Mouse (Mus musculus) heart, embryonic 11.5 days (tissue): ENCODE measurements around the gene Ust. TPM values are rescaled to one million over a fixed set of nuclear protein-coding genes. Genes with fewer than 3 reads are reported as not detected.

Experiments used
- ATAC-seq: fragments of 200-750 bp; cut with Nextera tagmentation; replicated peaks from 2 replicates; pipeline ENCODE4 v1.8.0; 2017; ENCODE audit warnings: moderate library complexity; ENCODE audit not compliant: insufficient number of reproducible peaks, low FRiP score, low TSS enrichment
- H3K27ac ChIP-seq: fragments of 300-500 bp; sonication (generic); 2 replicates; pipeline ENCODE4 v1.5.1; 2014; ENCODE audit warnings: mild to moderate bottlenecking, low read depth, low read length
- H3K27me3 ChIP-seq: fragments of 300-500 bp; sonication (generic); 2 replicates; pipeline ENCODE4 v1.6.1; 2014; ENCODE audit warnings: mild to moderate bottlenecking, low read length, mixed read lengths; ENCODE audit not compliant: control insufficient read depth, insufficient read depth
- H3K36me3 ChIP-seq: fragments of 300-500 bp; sonication (generic); 2 replicates; pipeline ENCODE4 v1.6.1; 2014; ENCODE audit warnings: mild to moderate bottlenecking, low read length, moderate library complexity, mixed read lengths; ENCODE audit not compliant: control insufficient read depth, insufficient read depth
- H3K4me1 ChIP-seq: fragments of 300-500 bp; sonication (generic); 2 replicates; pipeline ENCODE4 v1.6.1; 2014; ENCODE audit warnings: low read length; ENCODE audit not compliant: control insufficient read depth, insufficient read depth
- H3K4me2 ChIP-seq: fragments of 300-500 bp; sonication (generic); 2 replicates; pipeline ENCODE4 v1.6.1; 2014; ENCODE audit warnings: mild to moderate bottlenecking, moderate library complexity
- H3K4me3 ChIP-seq: fragments of 300-500 bp; sonication (generic); 2 replicates; pipeline ENCODE4 v1.5.1; 2014; ENCODE audit warnings: low read depth, low read length
- H3K9ac ChIP-seq: fragments of 300-500 bp; sonication (generic); 2 replicates; pipeline ENCODE4 v1.6.1; 2014; ENCODE audit warnings: mild to moderate bottlenecking, low read depth, low read length, moderate library complexity
- H3K9me3 ChIP-seq: fragments of 300-500 bp; sonication (generic); replicated peaks from 2 replicates; pipeline ENCODE4 v1.6.1; 2016; ENCODE audit warnings: low read length; ENCODE audit not compliant: control insufficient read depth
- WGBS: fragments of 180-500 bp; shearing (Covaris S2); extraction: QIAGEN DNeasy Blood & Tissue Kit; methylation state at CpG from one replicate; pipeline ENCODE4 v1.1.7; 2014; ENCODE audit not compliant: insufficient replicate concordance; 5-methylcytosine and 5-hydroxymethylcytosine counted together
- polyA plus RNA-seq: library from polyadenylated mRNA; unstranded; fragments of >200 nt; fragmentation: Nextera tagmentation; extraction: Ambion mirVana; gene quantifications from 2 replicates; pipeline ENCODE4 v1.2.1, GENCODE M21; 2014

Gene Ust
- polyA plus RNA-seq, 1 experiment from 2014 or later = 2.5 TPM

- Histone ChIP-seq H3K27ac (no peak overlapping the region), H3K36me3 (no peaks in the 10 kb centered on the region), H3K9ac (no peak overlapping the region), H3K4me2 (no peak overlapping the region), H3K4me3 (no peak overlapping the region), H3K27me3 (no peaks in the 10 kb centered on the region), H3K9me3 (no peaks in the 10 kb centered on the region), H3K4me1 (no peaks in the 10 kb centered on the region)
- 76% methylated on average over 2 of the region's 2 CpGs for WGBS
- no peak for ATAC-seq
Observed at GRCm38 (mm10) chr10:8342556-8342955, 176.1 kb downstream of the Ust start.

GRCm38 (mm10) chr10:8339645-8340428 is 178.8 kb downstream of the Ust start:
- H3K4me2 ChIP-seq = no peak overlapping the region
- no peak overlapping the region for H3K4me3 ChIP-seq
- no peaks in the 10 kb centered on the region for H3K9me3 ChIP-seq
- H3K4me1 ChIP-seq = no peaks in the 10 kb centered on the region
- no peaks in the 10 kb centered on the region for H3K27me3 ChIP-seq
- H3K27ac ChIP-seq = no peak overlapping the region
- no peak for ATAC-seq
- no peak overlapping the region for H3K9ac ChIP-seq
- no peaks in the 10 kb centered on the region for H3K36me3 ChIP-seq
- WGBS = 56% methylated on average over 12 of the region's 12 CpGs

GRCm38 (mm10) chr10:8336601-8337000 is 182.0 kb downstream of the Ust start:
- no peak overlapping the region for H3K9ac ChIP-seq
- no peaks in the 10 kb centered on the region for H3K9me3 ChIP-seq
- H3K27ac ChIP-seq = no peak overlapping the region
- no peak for ATAC-seq
- no peaks in the 10 kb centered on the region for H3K4me1 ChIP-seq
- WGBS = 74% methylated on average over 1 of the region's 1 CpGs
- no peak overlapping the region for H3K4me2 ChIP-seq
- H3K27me3 ChIP-seq = no peaks in the 10 kb centered on the region
- H3K36me3 ChIP-seq = no peaks in the 10 kb centered on the region
- no peak overlapping the region for H3K4me3 ChIP-seq

- ATAC-seq = no peak
- Histone ChIP-seq H3K27ac (no peak overlapping the region), H3K9ac (no peak overlapping the region), H3K36me3 (no peaks in the 10 kb centered on the region), H3K4me1 (no peaks in the 10 kb centered on the region), H3K4me2 (no peak overlapping the region), H3K27me3 (no peaks in the 10 kb centered on the region), H3K9me3 (no peaks in the 10 kb centered on the region), H3K4me3 (no peak overlapping the region)
- WGBS = 84% methylated on average over 5 of the region's 5 CpGs
Observed at GRCm38 (mm10) chr10:8330958-8331357, 187.7 kb downstream of the Ust start.

- H3K4me1 ChIP-seq = no peaks in the 10 kb centered on the region
- WGBS = 80% methylated on average over 8 of the region's 8 CpGs
- no peaks in the 10 kb centered on the region for H3K9me3 ChIP-seq
- H3K4me3 ChIP-seq = no peak overlapping the region
- H3K4me2 ChIP-seq = no peak overlapping the region
- H3K27me3 ChIP-seq = no peaks in the 10 kb centered on the region
- H3K9ac ChIP-seq = no peak overlapping the region
- no peak for ATAC-seq
- no peaks in the 10 kb centered on the region for H3K36me3 ChIP-seq
- H3K27ac ChIP-seq = no peak overlapping the region
Observed at GRCm38 (mm10) chr10:8330006-8330405, 188.6 kb downstream of the Ust start.

GRCm38 (mm10) chr10:8323304-8323765 is 195.3 kb downstream of the Ust start:
- WGBS = 39% methylated on average over 2 of the region's 2 CpGs
- Histone ChIP-seq H3K4me3 (no peak overlapping the region), H3K9ac (no peak overlapping the region), H3K9me3 (no peaks in the 10 kb centered on the region), H3K27me3 (no peaks in the 10 kb centered on the region), H3K36me3 (no peaks in the 10 kb centered on the region), H3K4me2 (no peak overlapping the region), H3K4me1 (no peaks in the 10 kb centered on the region), H3K27ac (no peak overlapping the region)
- ATAC-seq = no peak

- ATAC-seq = no peak
- H3K4me2 ChIP-seq = no peak overlapping the region
- no peak overlapping the region for H3K4me3 ChIP-seq
- H3K36me3 ChIP-seq = no peaks in the 10 kb centered on the region
- no peaks in the 10 kb centered on the region for H3K9me3 ChIP-seq
- no peak overlapping the region for H3K9ac ChIP-seq
- no peaks in the 10 kb centered on the region for H3K27me3 ChIP-seq
- no peak overlapping the region for H3K27ac ChIP-seq
- H3K4me1 ChIP-seq = no peaks in the 10 kb centered on the region
Observed at GRCm38 (mm10) chr10:8320771-8321170, 197.9 kb downstream of the Ust start.

GRCm38 (mm10) chr10:8309435-8309834 is 209.2 kb downstream of the Ust start:
- Histone ChIP-seq H3K9me3 (no peaks in the 10 kb centered on the region), H3K27me3 (no peaks in the 10 kb centered on the region), H3K4me1 (no peaks in the 10 kb centered on the region), H3K36me3 (no peaks in the 10 kb centered on the region), H3K4me3 (no peak overlapping the region), H3K4me2 (no peak overlapping the region), H3K9ac (no peak overlapping the region), H3K27ac (no peak overlapping the region)
- ATAC-seq = no peak
- WGBS = 74% methylated on average over 6 of the region's 6 CpGs

- Histone ChIP-seq H3K36me3 (no peaks in the 10 kb centered on the region), H3K9ac (no peak overlapping the region), H3K4me2 (no peak overlapping the region), H3K4me3 (no peak overlapping the region), H3K27ac (no peak overlapping the region), H3K27me3 (no peaks in the 10 kb centered on the region), H3K4me1 (no peaks in the 10 kb centered on the region), H3K9me3 (no peaks in the 10 kb centered on the region)
- 68% methylated on average over 4 of the region's 4 CpGs for WGBS
- ATAC-seq = no peak
Observed at GRCm38 (mm10) chr10:8304211-8304610, 214.4 kb downstream of the Ust start.
